Mouse (Mus musculus): Measurements from ENCODE around the gene Hcfc1.
A peak's percentile ranks its signal among the peaks of the same experiment; 100 is the strongest.

The Hcfc1 gene

DNA sequence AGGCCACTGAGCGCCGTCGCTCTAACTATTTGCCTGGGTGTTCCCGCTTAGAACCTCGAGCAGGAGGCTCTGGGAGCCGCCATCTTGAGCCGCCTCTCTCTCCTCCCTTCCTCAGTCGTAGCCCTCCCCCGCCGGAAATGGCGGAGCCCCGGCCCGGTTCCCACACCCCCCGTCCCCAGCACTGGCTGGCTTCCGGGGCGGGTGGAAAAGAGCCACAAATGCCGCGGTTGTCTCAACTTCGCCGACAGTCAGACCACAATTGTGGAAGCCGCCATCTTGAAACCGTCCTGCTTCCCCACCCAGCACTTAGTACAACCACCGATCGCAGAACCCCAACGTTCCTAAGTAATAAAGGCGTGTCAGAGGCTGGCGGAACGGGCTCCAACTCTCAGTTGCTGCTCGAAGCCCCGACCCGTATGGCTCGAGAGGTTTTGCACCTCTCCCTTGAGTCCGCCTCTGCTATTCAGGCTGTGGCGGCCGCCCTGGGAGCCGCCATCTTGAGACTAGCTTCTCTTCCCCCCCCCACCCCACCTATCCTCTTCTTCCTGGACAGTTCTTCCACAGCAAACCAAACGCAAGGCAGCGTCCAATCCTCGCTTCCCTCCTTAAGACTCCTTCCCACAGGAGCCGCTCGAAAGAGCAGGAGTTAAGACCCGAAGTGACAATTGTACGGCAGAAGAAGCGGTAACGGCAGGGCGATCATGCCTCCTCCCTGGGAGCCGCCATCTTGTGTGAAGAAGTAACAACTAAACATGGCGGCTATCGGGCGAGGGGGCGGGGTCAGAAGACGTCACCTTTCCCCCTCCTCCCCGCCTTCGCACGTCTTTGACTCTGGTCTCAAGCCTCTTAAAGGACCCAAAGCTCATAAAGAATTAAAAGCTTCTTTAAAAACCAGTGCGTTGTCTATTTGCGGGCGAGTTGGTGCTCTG is at the start of gene Hcfc1:
Hcfc1 (minus strand) TSS at position 110 of the 929 bp plus-strand sequence.
- peak; percentile 88 for DNase-seq

DNA sequence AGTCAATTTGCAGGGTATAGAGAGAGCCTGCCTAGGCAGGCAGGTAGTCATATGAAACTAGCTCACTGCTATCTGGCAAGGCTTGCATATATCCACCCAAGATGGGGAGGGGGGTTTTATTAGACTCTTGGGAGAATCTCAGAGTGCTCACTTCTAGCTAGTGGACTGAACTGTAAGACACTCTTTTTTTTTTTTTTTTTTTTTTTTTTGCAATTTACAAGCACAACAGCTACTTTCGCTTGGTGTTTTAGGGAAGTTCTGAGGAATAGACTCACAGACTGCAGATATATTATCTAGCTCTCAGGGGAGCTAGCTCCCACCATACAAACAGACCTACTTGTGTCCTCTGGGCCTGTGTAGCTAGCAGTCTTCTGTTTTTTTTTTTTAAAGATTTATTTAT is 48.4 kb upstream of the Hcfc1 start:
- no peak for DNase-seq

DNA sequence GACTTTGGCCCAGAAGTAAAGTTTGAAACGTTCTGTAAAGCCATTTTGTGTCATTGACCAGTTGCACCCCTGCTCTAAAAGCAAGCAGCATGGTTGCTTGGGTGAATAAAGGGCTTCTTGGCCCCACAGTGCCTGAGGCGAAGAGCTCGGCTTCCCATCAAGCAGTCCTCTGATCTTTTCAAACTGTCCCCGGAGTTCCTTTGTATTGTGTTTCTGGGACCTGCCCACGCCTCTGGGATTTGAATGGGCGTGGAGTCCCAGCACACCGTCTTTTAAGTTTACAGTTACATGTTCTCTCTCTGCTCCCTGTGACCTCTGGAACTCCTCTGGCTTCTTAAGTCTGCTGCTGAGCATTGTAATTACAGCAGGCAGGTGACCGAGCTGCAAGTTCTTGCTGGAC is 41.9 kb upstream of the Hcfc1 start:
- DNase-seq: no peak

DNA sequence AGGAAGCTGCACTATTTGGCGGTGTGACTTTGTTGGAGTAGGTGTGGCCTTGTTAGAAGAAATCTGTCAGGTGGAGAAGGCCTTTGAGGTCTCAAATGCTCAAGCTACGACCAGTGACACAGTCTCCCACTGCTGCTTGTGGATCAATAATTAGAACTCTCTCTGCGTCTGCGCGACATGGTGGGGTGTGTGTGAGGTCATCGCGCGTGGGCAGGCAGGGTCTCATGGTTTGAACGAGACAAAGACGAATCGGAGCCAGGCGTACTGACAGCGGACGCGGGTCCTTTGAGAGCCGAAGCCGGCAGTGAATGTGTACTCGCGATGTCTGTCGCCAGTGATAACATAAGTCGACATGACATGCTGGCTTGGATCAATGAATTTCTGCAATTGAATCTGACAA is 40.2 kb upstream of the Hcfc1 start:
- DNase-seq: no peak

DNA sequence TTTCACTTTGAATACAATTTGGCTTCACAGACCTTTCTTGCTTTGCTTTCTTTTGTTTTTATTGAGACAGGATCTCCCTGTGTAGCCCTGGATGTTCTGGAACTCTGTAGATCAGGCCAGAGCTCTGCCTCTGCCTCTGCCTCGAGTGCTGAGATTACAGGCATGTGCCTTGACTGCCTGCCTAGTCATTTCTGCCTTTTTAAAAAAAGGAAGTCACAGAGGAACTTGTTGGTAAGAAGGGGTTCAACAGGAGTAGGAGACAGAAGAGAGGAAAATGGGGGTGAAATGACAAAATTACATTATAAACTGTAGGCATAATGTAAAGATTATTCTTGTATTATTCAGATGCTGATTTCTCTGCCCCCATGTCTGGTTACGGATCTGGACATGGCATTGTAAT is 37.5 kb upstream of the Hcfc1 start:
- no peak for DNase-seq

DNA sequence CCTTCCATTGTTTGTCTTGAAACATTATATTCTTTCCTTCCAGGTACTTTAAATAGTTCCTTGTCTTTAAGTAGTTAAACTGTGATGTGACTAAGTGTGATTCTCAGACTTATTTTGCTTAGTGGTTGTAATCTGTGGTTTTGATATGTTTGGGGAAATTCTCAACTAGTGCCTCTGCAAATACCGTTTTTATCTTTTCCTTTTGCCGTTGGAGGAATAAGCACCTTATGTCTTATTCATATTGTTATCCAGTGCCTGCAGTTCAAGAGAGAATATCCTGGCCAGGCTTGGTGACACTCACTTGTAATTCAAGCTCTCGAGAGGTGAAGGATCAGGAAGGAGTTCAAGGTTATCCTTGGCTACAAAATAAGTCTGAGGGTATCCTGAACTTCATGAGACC is 34.9 kb upstream of the Hcfc1 start:
- no peak for DNase-seq

DNA sequence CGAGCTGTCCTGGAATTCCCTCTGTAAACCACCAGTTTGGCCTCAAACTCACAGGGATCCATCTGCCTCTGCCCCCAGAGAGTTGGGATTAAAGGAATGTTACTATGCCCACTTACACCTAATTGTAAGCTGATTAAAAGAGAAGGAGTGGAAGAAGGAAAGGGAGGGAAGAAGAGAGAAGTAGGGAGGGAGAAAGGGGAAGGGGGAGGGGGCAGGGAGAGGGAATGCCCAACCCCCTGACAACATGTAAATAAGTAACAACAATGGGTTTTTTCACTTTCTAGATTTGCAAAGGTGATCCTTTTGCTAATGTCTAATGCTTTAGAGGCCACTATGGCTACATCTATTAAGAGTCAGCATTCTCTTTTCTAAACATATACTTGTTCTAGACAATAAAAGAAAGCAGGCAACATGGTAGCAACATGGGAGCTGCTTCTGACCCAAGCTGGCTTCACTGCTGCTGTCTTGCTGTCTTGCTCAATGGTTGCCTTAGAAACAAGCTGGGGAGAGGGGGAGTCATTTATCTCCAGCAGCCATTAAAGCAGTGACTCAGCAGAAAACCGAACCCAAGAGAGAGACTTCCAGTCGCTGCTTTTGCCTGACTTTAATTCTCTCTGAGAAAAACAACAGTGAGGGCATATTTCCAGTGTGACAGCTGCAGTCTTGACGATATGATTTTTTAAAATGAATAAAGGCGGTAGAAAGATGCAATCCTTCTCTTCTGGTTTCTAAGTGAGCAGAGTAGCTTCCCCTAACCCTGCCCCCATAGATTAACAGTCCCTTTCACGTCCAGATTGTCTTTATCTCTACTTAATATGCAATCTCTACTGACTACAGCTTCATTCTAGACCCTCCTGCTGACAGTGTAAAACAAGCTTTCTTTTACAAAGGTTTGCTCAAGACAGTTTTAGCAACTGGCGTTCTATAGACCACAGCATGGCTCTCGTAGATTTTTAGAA is 33.0 kb upstream of the Hcfc1 start:
- no peak for DNase-seq

DNA sequence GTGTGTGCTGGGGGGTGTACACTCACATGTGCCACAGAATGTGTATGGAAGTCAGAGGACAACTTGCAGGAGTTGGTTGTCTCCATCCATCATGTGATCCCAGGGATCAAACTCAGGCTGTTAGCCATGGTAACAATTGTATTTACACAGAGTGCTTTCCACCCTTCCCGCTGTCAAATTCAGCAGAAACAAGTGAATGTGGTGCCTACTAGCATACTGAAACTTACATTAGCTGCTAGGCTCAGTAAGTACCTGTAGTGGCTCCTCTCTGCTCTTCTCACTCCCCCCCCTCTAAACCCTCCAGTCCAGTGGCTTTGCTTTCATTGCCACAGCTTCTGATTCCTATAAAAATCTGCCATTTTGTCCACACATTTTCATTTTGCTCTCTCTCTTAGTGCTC is 11.6 kb upstream of the Hcfc1 start:
- no peak for DNase-seq

DNA sequence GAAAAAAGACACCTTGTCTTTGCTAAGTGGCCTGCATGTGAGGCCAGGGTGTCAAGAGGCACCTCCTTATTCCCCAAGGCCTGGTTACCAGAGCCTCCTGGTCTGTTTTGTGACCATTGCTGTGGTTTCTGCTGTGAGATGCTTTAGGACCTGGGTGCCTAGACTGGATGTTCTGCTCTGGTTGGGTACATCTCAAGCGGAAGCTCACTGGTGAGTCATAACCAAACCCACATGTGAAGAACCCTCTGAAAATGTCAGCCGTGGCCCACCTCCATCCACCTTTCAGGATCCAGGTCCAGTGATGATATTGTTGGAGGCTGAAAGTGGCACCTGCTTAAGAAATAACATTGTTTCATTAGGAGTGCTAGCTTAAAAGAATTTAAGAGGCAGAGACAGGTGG is 10.1 kb upstream of the Hcfc1 start:
- DNase-seq: no peak

DNA sequence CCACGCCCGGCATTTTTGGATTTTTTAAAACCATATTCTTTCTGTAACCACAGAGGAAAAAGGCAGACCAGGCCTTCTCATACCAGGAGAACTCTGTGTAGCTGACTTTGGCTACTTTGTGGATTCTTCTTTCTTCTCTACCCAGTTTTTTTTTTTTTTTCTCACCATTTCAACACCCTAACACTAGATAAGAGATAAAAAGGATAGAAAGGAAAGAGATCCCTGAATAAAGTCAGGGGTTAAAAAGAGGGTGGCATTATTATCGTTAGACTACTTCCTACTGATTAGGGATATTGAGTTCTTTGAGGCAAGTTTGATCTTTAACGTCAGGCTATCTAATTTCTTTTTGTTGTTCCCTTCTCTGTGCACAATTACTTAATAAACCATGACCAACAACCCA is 6.6 kb upstream of the Hcfc1 start:
- DNase-seq: no peak

DNA sequence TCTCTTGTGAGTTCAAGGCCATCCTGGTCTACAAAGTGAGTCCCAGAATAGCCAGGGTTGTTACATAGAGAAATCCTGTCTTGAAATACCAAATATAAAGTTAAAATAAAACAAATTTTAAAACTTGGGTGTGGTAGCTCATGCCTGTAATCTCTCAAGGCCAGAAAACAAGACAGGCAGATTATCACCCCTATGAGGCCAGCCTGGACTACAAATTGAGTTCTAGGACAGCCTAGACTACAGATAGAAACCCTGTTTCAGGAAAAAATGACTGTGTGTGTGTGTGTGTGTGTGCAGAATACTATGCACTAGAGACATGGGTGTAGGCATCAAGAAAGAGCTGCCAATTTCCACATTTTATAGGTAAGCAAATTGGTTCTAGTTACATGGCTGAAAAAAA is 4.6 kb upstream of the Hcfc1 start:
- DNase-seq: no peak

DNA sequence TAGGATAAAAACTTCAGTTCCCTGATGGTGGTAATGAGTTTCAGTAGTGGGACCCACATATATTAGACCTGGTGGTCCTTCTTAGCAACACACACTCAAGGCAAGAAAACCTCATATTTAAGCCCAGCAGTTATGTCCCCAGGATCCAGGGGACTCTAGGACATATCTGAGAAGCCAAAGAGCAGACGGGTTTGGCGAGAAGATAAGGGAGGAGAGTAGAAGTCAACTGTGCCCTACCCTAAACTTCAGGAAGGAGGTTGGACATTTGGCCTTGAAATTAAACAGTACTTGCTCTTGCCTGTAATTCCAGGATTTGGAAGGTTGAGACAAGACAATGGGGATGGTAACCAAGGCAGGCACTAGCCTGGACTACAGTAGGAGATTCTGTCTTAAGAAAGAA is 3.6 kb upstream of the Hcfc1 start:
- DNase-seq: no peak

DNA sequence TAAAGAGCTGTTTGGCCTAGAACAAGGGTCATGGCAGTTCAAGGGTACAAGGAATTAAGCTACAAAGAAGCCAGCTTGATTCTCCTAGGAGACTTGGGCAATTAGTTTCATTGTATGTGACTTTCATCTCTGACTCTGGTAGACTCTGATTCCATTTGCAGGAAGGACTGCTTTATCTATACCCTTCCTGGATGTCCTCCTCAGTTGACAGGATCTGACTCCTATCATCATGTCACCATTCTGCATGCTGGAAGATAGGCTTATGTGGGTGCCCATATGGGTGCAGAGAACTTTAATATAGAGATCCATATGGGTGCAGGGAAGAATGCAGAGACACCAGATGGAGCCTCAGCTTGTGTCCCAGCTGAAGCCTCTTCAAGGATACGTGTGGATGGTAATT is 3.0 kb upstream of the Hcfc1 start:
- DNase-seq: no peak

DNA sequence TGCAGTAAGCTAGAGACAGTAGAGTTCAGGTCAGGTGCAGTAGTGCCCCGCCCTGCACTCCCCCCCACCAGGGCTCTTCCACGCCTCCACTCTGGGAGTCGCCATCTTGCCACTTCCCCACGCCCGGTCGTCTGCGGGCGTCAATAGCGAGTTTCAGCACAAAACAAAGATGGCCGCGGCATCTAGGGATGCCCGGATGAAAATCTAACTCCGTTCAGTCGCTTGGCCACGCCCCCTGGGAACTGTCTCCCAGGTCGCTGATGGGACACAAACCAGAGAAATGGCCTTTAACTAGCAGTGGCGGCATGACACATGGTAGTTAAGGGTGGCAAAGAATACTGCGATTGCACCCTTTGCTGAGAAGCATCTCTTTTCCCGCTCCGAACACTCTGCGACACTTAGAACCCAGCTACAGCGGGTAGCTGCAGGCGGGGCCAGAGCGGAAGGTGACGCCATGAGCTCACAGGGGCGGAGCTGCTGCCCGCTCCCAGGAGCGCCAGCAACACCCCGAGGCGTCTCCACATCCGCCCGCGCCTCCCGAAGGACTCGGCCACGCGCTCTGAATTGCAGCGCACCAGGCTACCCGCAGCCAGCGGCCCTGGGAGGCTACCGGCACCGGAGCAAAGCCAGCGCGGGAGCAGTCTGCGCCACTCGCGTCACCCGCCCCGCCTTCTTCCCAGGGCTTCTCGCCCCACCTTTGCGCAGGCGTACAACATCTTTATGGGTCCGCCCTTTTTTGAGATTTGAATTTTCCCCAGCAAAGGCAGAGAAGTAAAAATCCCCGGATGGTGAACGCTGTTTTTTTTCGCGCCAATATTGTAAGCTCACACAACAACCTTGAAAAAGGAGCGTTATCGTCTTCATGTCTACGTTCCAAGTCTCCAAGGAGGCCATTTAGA is 1.3 kb upstream of the Hcfc1 start:
- DNase-seq: peak; percentile 87

DNA sequence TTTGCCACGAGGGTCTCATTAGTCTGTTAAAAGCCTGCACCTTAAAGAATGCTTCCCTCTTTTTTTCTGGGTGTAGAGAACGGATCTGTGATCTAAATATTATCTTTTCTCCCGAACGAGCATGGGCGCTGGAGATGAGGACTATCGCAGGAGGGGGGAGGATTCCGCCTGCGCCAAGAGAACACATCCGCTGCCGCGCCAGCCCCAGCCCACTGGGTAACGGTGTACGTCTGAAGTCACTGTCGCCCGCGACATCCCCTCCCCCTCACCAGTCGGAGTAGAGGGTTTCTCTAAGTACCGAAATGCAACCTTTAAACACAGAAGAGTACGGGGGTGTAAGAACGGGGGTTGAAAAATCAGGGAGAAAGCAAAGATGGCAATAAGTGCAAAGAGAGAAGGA is 850 bp downstream of the Hcfc1 start:
- DNase-seq: peak; percentile 78

DNA sequence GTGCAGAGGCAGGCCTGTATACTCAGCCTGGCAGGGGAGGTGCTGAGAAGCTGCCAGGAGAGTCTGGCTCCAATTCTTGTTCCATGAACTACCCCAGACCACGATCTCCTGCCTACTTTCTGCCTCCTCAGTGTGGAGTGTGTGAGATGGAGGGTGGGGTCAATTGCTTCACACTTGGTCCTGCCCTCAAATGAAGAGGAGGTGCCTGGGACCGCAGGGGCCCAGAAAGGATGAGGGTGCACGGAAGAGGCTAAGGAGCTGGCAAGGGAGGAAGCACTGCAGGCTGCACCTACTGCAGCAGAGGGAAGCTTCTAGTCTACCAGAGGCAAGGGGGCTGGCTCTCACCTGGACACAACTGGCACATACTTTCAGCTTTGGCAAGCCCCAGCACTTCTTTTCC is 1.8 kb downstream of the Hcfc1 start:
- peak; percentile 28 for DNase-seq

DNA sequence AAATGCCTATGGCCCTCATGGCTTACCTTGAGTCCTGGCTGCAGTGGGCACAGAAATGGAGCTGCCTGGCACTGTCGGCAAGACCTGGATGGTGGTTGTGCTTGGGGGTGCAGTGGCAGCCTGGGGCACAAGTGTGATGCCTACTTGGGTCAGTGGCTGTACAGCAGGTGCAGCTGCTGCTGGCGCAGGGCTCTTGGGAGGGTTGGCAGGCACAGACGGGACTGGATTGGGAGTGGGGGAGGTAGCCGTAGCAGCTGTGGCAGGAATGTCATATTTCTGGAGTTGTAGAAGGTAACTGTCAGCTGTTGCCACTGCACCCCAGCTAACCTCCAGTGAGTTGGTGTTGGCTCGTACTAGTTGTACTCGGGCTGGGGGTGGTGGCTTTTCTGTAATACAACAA is 11.2 kb downstream of the Hcfc1 start:
- no peak for DNase-seq

DNA sequence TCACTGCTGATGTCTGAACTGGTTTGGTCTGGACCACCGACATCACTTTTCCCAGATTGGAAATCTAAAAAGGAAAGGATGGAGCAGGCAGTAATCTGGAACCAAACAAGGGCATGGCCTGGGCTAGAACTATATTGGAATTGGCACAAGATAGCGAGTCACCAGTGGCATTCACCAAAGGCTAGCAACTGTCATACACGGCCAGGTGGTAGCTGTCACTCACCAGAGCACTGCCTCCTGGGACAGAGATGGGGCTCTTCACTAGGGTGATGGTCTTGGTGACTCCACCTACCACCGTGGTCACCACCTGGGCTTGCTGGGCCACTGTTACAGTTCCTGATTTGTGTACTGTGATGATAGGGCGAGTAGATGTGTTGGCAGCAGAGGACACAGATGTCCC is 13.6 kb downstream of the Hcfc1 start:
- DNase-seq: no peak

DNA sequence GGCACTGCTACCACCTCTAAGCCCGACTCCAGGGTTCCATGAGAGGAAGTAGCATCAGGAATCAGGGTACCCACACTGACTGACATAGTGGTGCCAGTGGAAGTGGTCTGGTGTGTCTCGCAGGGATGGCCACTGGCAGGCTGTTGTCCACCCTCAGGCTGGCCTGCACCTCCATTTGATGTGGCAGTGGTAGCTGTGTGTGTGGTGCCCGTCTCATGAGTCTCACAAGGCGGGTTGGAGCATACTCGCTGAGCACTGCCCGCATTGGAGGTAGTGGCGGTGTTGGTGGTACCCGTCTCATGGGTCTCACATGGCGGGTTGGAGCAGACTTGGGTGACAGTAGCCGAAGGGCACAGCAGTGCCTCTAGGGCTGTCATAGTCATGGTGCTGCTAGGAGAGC is 16.8 kb downstream of the Hcfc1 start:
- no peak for DNase-seq

DNA sequence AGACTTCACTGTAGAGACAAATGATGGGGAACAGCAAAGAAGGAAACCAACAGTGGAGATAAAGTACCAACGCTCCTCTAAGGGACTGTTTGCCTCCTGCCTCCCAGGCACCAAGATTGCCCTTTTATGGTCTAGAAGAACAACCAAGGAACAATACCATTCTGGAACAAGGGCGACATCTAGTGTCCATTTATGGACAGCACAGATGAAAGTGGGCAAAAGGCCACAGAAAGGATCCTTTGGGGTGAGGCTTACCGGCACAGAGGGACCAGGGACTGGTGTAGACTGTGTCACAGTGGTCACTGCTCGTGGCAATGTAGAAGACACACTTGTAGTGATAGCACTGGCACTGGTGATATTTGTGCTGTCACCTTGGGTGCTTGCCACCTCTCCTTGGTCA is 17.5 kb downstream of the Hcfc1 start:
- peak; percentile 50 for DNase-seq

DNA sequence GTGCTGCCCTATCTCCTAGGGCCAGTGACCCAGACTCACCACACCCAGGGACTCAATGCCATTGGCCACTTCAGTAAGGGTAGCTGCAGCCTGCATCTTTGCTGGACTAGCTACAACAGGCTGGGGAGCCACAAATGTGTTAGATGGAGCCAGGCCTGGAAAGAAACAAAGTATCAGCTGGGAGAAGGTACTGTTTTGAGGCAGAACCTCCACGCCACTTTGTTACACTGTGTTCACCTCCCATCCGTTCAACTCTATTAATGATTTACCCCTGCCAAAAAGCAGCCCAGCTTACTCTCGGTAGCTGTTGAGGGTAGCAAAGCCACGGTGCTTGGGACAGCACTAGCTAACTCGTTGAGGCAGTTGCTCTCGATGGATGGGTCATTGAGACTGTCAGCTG is 19.3 kb downstream of the Hcfc1 start:
- DNase-seq: no peak

DNA sequence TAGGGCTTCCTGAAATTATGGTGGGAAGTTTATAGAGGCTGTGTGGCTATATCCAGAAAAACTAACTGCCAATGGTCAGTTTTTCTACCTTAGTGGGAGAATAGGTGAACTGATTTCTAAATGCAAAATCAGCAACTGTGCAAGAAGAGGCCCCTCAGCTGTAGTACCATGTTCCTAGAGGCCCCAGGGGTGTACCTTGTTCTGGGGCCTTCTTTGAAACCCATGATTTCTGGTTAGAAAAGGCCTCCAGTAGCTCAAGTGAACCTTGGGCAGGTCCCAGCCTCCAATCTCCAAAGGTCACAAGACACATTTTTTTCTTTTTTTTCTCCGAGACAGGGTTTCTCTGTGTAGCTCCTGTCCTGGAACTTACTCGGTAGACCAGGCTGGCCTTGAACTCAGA is 23.9 kb downstream of the Hcfc1 start:
- no peak for DNase-seq

DNA sequence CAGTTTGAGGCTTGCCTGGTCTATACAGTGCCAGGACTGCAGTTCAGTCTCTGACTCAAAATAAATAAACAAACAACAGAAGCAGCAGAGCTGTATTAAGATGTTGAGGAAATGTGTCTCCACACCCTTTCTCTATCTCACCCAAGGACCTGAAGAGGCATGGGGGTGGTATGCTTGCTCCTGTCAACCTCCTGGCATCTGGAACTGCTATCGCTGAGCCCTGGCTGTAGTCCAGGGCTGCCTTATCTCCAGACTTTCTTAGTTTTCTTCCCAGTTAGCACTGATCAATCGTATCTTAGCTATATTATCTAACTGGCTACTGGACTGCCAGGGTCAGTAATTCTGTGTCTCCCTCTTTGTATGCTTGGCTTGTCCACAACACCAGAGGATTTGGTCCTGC is 24.3 kb downstream of the Hcfc1 start:
- no peak for DNase-seq

All from thymus, postnatal 25 days (tissue).